Mouse (Mus musculus): ENCODE measurements around the gene Myo5c.

Gene Myo5c

DNA sequence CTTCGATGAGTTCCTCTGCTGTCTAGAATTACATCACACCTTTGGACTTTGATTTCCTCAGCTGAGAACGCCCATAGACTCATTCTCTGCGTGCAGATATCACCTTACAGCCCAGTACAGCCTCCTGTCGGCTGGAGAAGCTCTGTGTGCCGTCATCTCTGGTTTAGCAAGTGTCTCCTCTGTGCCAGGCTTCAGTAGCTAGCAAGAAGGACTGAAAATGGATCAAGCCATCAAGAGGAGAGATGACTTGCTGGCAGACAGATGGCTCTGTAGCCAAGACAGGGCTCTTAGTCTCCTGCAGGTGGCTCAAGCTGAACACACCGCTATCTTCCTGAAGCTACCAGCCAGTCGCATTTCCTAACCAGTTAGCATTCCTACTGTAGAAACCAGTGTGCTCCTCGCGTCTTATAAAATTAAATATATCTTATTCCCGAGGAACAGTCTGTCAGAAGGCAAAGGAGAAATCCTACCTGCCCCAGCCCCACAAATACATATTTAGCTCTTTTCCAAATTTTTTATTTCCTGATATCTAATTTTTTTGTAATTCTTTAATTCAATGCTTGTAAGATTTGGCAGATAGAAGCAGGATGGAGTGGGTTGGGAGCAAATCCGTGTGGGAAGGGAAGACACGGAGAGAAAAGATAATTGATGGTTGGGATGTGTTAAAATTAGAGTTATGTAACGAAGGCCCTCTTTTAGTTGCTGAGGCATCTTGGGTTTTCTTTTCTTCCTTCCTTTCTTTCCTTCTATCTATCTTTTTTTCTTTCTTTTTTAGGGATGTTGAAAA lies 90.5 kb downstream of the Myo5c start:
- no peak for DNase-seq (ENCODE audit: low read depth, low spot score)

DNA sequence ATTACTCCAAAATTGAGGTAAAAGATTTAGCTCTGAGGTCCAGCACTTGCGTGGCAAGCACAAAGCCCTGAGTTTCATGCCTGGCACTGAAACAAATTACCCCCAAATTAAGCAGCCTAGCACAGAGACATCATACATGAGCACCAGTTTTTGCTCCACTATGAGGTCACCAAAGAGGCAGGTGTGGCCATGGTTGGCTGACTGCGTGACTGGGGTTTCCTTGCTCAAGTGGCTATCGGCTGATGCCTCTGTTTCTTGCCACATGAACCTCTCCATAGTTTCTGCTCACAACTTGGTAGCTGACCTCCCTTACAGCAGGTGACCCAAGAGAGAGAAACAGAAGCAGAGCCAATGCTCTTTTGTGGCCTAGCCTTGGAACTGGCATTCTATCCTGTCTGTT lies 96.2 kb downstream of the Myo5c start:
- DNase-seq (ENCODE audit: low read depth, low spot score), result no peak

DNA sequence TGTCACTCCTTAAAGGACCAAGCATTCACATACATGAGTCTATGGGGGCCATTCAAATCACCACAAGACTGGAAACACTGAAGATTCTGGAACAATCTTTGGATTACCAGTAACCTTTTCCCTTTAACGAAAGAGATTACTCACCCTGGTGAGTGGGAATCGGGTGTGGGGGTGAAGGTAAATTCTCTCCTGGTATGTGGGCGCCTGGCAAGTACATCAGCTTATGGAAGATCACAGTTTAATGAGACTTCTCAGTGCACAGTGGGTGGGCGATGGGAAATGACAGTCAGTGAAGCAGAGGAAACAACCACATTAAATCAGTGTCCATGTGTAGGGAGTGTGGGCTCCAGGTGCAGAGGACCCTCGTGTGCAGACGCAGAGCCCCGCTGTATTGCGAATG lies 99.0 kb downstream of the Myo5c start:
- no peak for DNase-seq (ENCODE audit: low read depth, low spot score)

DNA sequence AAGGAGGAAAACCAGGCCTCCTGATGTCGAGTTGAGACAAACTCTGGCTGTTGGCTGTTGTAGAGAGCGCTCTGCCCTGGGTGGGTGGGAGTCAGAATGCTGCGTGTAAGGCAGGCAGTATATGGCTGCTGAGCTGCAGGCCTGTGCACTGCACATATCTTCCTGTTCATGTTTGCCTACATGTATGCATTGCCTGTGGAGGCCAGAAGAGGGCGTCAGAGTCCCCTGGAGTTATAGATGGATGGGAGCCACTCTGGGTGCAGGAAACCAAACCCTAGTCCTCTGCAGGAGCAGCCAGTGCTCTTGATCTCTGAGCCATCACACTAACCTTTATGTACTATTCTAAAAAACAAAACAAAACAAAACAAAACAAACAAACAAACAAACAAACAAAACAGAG lies 102.6 kb downstream of the Myo5c start:
- DNase-seq (ENCODE audit: low read depth, low spot score), result no peak

DNA sequence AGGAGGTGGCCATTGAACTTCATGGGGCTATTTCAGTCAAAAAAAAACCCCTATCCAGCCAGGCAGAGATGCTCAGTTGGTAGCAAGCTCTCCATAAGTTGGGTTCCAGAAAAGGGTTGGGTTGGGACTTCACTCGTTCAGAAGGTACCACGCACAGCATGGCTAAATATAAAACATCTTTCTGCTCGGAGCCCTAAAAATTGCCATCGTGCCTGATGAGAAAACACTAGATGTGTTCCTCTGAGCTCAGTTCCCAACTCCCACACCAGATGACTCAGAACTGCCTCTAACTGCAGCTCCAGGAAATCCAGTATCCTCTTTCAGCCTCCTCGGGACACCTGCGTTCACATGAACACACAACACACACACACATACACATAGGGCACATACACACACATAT lies 106.2 kb downstream of the Myo5c start:
- DNase-seq (ENCODE audit: low read depth, low spot score), result no peak

DNA sequence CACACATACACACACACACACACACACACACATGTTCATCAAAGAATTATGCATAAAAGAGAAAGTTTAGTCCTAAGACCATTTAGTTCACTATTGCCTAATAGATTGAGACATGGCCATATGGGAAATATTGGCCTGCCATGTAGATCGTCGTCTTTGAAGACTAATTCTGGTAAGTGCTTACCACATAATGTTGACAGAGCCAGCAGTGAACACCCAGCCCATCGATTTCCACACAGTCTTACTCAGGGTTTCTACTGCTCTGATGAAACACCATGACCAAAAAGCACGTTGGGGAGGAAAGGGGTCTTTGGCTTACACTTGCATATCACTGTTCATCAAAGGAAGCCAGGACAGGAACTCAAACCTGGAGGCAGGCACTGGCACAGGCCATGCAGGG lies 110.6 kb downstream of the Myo5c start:
- no peak for DNase-seq (ENCODE audit: low read depth, low spot score)

DNA sequence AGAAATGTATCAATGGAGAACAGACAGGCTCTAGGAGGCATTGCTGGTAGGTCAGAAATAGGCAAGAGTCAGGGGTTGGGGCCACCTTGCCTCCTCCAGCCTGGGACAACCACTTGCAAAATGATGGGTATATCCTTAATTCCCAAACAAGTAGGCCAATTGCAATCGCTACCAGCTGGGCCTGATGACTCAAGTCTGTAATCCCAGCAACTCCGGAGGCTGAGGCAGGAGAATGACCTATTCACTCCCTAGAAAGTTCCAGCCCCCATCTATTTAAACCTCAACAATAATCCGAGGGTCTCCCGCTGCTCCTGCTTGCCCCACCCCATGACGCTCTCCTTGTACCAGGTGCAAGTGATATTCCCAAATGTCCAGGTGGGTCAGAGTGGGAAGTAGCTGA lies 115.6 kb downstream of the Myo5c start, which contains the start of gene Bcl2l10:
Bcl2l10 (plus strand) TSS at position 301 of the 400 bp plus-strand sequence.
- DNase-seq (ENCODE audit: low read depth, low spot score), result no peak

DNA sequence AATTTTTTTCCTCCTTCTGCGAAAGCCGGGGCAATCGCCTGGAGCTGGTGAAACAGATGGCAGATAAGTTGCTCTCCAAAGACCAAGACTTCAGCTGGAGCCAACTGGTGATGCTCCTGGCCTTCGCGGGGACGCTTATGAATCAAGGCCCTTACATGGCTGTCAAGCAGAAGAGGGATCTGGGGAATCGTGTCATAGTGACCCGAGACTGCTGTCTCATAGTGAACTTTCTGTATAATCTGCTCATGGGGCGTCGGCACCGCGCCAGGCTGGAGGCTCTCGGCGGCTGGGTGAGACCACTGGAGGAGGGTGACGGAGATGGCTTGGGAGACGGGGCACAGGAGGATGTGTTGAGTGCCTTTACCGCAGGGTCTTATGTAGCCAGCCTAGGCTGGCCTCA lies 116.2 kb downstream of the Myo5c start:
- DNase-seq (ENCODE audit: low read depth, low spot score), result no peak

DNA sequence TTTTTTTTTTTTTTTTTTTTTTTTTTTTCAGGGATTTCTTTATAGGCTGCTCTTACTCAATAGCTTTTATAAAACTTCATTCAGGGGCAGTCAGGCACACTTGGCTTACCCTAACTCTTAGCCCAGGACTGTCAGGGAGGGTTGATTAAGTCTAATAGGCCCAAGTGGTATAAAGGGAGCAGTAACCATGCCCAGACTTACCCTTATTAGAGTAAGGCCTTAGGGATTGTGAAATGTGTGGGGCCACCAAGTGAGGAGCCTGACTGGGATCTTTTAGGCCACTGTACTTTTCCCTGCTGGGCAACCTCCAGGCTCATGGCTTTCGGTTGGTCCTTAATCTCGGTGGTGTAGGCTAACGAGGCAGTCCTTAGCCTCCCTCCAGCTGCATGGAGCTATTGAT lies 116.8 kb downstream of the Myo5c start:
- DNase-seq (ENCODE audit: low read depth, low spot score), result no peak

DNA sequence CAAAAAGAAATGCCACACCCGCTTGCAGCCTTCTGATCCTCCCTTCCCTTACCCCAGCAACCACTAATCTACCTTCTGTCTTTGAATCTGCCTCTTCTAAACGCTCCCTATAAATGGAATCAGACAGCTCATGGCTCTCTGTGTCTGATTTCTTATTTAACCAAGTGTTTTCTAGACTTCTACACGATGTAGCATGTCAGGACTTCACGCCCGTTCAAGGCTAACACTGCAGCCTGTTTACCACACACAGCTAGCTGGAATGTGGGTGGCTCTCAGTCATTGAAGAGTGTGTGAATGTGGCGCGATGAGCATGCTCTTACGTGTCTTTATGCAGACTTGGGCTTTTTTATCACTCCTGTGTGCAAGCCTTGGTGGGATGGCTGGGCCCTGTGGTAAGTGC lies 121.3 kb downstream of the Myo5c start:
- DNase-seq (ENCODE audit: low read depth, low spot score), result no peak

All from brain, embryonic 18.5 days (tissue).